Comparison of ENCODE assay signal across 10 mouse cellular contexts in the genomic region with DNA sequence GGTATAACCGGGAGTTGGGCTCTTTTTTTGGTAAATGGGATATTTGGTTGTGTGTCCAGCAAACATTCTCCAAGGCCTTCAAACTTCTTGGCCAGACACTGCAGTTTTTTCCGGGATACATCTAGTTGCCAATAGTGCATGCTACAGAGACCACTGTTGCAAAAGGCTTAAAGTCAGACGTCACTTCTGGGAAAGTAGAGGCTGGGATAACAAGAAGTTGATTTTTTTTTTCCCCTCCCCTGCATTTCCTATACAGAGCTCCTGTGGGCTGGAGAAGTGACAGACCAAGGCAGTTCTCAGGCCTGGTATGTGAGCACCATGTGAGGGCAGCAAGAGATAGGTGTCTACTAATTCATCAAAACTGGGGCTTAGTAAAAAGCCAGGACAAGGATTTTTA. TPM values are rescaled to one million over a fixed set of nuclear protein-coding genes. Genes with fewer than 3 reads are reported as not detected.
A peak's percentile ranks its signal among the peaks of the same experiment; 100 is the strongest.
DNase-seq lines count a peak whose midpoint lies in the region; ATAC-seq and TF ChIP-seq lines count a peak whose summit lies in the region.
"Had no signal": no experiment of that assay in that cellular context is flagged by ENCODE, and none has a peak within 500 bp of the region (broad histone marks: within the 10 kb centered on the region; RNA-seq: fewer than 3 reads in every experiment).

No protein-coding gene starts in this region.

- H3K27me3 ChIP-seq in lung, postnatal 0 days (replicated peaks; ENCODE audit: insufficient read depth, low read length) = no peaks in the 10 kb centered on the region
- no peaks in the 10 kb centered on the region; the same call in 1 of the 2 replicates for H3K27me3 ChIP-seq in heart, embryonic 14.5 days (ENCODE audit: control insufficient read depth, insufficient read depth, low read length)
- H3K27me3 ChIP-seq in liver, embryonic 11.5 days (replicated peaks; ENCODE audit: control insufficient read depth, insufficient read depth, low read length) = no peaks in the 10 kb centered on the region
- H3K27me3 ChIP-seq in stomach, embryonic 15.5 days (replicated peaks) = no peaks in the 10 kb centered on the region

- peak; percentile 84 for DNase-seq in lung, postnatal 0 days (ENCODE audit: low spot score)
- no peak for DNase-seq in lung, adult 2 months
- DNase-seq in liver, embryonic 11.5 days (ENCODE audit: low spot score) = no peak
- no peak for DNase-seq in gastrocnemius, postnatal 10 days
- DNase-seq in embryo, embryonic 10.5 days (ENCODE audit: low spot score) = no peak
- DNase-seq in yolk sac, embryonic 10.5 days (ENCODE audit: low spot score) = no peak
- DNase-seq: kidney, adult 8-10 months had no signal

- no peak for ATAC-seq in lung, postnatal 0 days
- ATAC-seq in heart, embryonic 14.5 days (ENCODE audit: insufficient number of reproducible peaks, insufficient read depth, low FRiP score, low read depth) = no peak
- no peak for ATAC-seq in liver, embryonic 11.5 days (replicated peaks; ENCODE audit: low FRiP score)
- ATAC-seq in stomach, embryonic 15.5 days (ENCODE audit: insufficient read depth, low FRiP score, low read depth) = no peak

- no peak for TF ChIP-seq CTCF in lung, postnatal 0 days (IDR thresholded peaks at IDR 0.05)
- TF ChIP-seq CTCF in lung, adult 2 months (IDR thresholded peaks at IDR 0.05; ENCODE audit: insufficient read depth, low read length) = no peak

- TF ChIP-seq EP300 in lung, postnatal 0 days (IDR thresholded peaks at IDR 0.05) = peak; percentile 55

- 21% methylated on average over 3 of the region's 3 CpGs for WGBS in lung, postnatal 0 days
- 17% methylated on average over 3 of the region's 3 CpGs for WGBS in lung, adult 2 months
- 32% methylated on average over 3 of the region's 3 CpGs for WGBS in heart, embryonic 14.5 days
- 29% methylated on average over 3 of the region's 3 CpGs for WGBS in liver, embryonic 11.5 days
- WGBS in stomach, embryonic 15.5 days = 40% methylated on average over 3 of the region's 3 CpGs

- H3K27ac ChIP-seq in lung, postnatal 0 days (ENCODE audit: low read length) = peak overlapping the region; percentile 93
- peak overlapping the region; percentile 25 to 93; a peak in 3 of 4 replicates for H3K27ac ChIP-seq in heart, embryonic 14.5 days (replicated peaks in 1 of 2; ENCODE audit: control insufficient read depth in 1 of 2, insufficient read depth in 1 of 2, low read depth in 2 of 2, low read length in 2 of 2)
- H3K27ac ChIP-seq in liver, embryonic 11.5 days (ENCODE audit: low read depth, low read length) = no peak overlapping the region
- peak overlapping the region; percentile 81 for H3K27ac ChIP-seq in stomach, embryonic 15.5 days

- H3K9ac ChIP-seq in lung, postnatal 0 days (replicated peaks; ENCODE audit: low read depth) = no peak overlapping the region
- peak overlapping the region; percentile 98 for H3K9ac ChIP-seq in heart, embryonic 14.5 days (ENCODE audit: low read length)
- no peak overlapping the region for H3K9ac ChIP-seq in liver, embryonic 11.5 days (ENCODE audit: low read depth, low read length)
- H3K9ac ChIP-seq in stomach, embryonic 15.5 days = peak overlapping the region; percentile 22; the same call in 1 of the 2 replicates

- H3K9me3 ChIP-seq in lung, postnatal 0 days (ENCODE audit: low read length) = no peaks in the 10 kb centered on the region
- H3K9me3 ChIP-seq in heart, embryonic 14.5 days (ENCODE audit: control insufficient read depth, low read length) = no peaks in the 10 kb centered on the region
- H3K9me3 ChIP-seq in liver, embryonic 11.5 days (ENCODE audit: control insufficient read depth, low read length) = no peaks in the 10 kb centered on the region
- H3K9me3 ChIP-seq in stomach, embryonic 15.5 days = no peaks in the 10 kb centered on the region

- no peak overlapping the region for H3K4me3 ChIP-seq in lung, postnatal 0 days (ENCODE audit: low read depth, low read length)
- no peak overlapping the region for H3K4me3 ChIP-seq in lung, adult 2 months (replicated peaks; ENCODE audit: extremely low read depth, low read depth, low read length)
- H3K4me3 ChIP-seq in heart, embryonic 14.5 days (ENCODE audit: control insufficient read depth in 1 of 2, insufficient read depth in 1 of 2, low read depth in 1 of 2, low read length in 2 of 2) = peak overlapping the region in 1 of 2 experiments; percentile 96; a peak in 2 of 4 replicates
- H3K4me3 ChIP-seq in liver, embryonic 11.5 days (ENCODE audit: low read depth, low read length) = no peak overlapping the region
- peak overlapping the region; percentile 83 for H3K4me3 ChIP-seq in stomach, embryonic 15.5 days (replicated peaks)
- H3K4me3 ChIP-seq: myocyte had no signal

- peaks cover 33% of the 10 kb centered on the region; the same call in 1 of the 2 replicates for H3K4me1 ChIP-seq in lung, postnatal 0 days (ENCODE audit: insufficient read depth, low read depth, low read length)
- peaks cover 50% of the 10 kb centered on the region for H3K4me1 ChIP-seq in lung, adult 2 months (ENCODE audit: control insufficient read depth, insufficient read depth, low read length)
- peaks cover 30 to 64% of the 10 kb centered on the region in 2 experiments for H3K4me1 ChIP-seq in heart, embryonic 14.5 days (ENCODE audit: control insufficient read depth in 2 of 2, insufficient read depth in 2 of 2, low read length in 2 of 2)
- H3K4me1 ChIP-seq in liver, embryonic 11.5 days (replicated peaks; ENCODE audit: control insufficient read depth, insufficient read depth, low read length) = peaks cover 47% of the 10 kb centered on the region
- peaks cover 56% of the 10 kb centered on the region for H3K4me1 ChIP-seq in stomach, embryonic 15.5 days

- H3K36me3 ChIP-seq in lung, postnatal 0 days (ENCODE audit: insufficient read depth, low read length) = no peaks in the 10 kb centered on the region
- no peaks in the 10 kb centered on the region for H3K36me3 ChIP-seq in heart, embryonic 14.5 days (ENCODE audit: control insufficient read depth, insufficient read depth, low read length)
- no peaks in the 10 kb centered on the region for H3K36me3 ChIP-seq in liver, embryonic 11.5 days (ENCODE audit: control insufficient read depth, insufficient read depth, low read length)
- H3K36me3 ChIP-seq in stomach, embryonic 15.5 days = no peaks in the 10 kb centered on the region

- TF ChIP-seq POLR2A in lung, adult 2 months (IDR thresholded peaks at IDR 0.05; ENCODE audit: borderline replicate concordance, extremely low read depth, low read depth, low read length) = no peak

- peak overlapping the region; percentile 81 for H3K4me2 ChIP-seq in lung, postnatal 0 days (replicated peaks; ENCODE audit: low read depth, low read length)
- H3K4me2 ChIP-seq in heart, embryonic 14.5 days (ENCODE audit: low read length) = peak overlapping the region; percentile 95
- H3K4me2 ChIP-seq in liver, embryonic 11.5 days = peak overlapping the region; percentile 85
- H3K4me2 ChIP-seq in stomach, embryonic 15.5 days = peak overlapping the region; percentile 83

RNA-seq across cellular contexts. Expression of a gene that starts 2.4 kb away (rescaled TPM):
- polyA plus RNA-seq in lung, postnatal 0 days (2015; fragmentation: Nextera tagmentation; extraction: Ambion mirVana) = 6.6 and 7.4 TPM in 2 replicates
- 45.8 and 57.2 TPM in 2 replicates for polyA plus RNA-seq in lung, adult 2 months (2012; rRNA removed)
- polyA plus RNA-seq in heart, embryonic 14.5 days (2014; fragmentation: Nextera tagmentation; extraction: Ambion mirVana) = 7.3 and 8.7 TPM in 2 replicates
- 4.2 and 4.4 TPM in 2 replicates for polyA plus RNA-seq in liver, embryonic 11.5 days (2014; fragmentation: Nextera tagmentation; extraction: Ambion mirVana)
- 8.9 and 9.9 TPM in 2 replicates for polyA plus RNA-seq in stomach, embryonic 15.5 days (2015; fragmentation: Nextera tagmentation; extraction: Ambion mirVana)
- total RNA-seq in gastrocnemius, postnatal 10 days (2021) = 10 to 100 TPM; 21.7 to 22.4 TPM

RNA-seq across cellular contexts. Expression of a gene that starts 47.7 kb away (rescaled TPM):
- 8.2 and 8.6 TPM in 2 replicates for polyA plus RNA-seq in lung, postnatal 0 days (2015; fragmentation: Nextera tagmentation; extraction: Ambion mirVana)
- polyA plus RNA-seq in lung, adult 2 months (2012; rRNA removed) = 36.6 and 58.8 TPM in 2 replicates
- polyA plus RNA-seq in heart, embryonic 14.5 days (2014; fragmentation: Nextera tagmentation; extraction: Ambion mirVana) = 3.8 and 5.5 TPM in 2 replicates
- 1.5 and 1.7 TPM in 2 replicates for polyA plus RNA-seq in liver, embryonic 11.5 days (2014; fragmentation: Nextera tagmentation; extraction: Ambion mirVana)
- polyA plus RNA-seq in stomach, embryonic 15.5 days (2015; fragmentation: Nextera tagmentation; extraction: Ambion mirVana) = 6.0 and 7.3 TPM in 2 replicates
- 10 to 100 TPM in 1 of 2 experiments, 1 to 10 TPM in 1; 9.0 to 11.5 TPM for total RNA-seq in gastrocnemius, postnatal 10 days (2021)

RNA-seq across cellular contexts. Expression of a gene that starts 48.0 kb away (rescaled TPM):
- polyA plus RNA-seq in lung, postnatal 0 days (2015; fragmentation: Nextera tagmentation; extraction: Ambion mirVana) = 159 and 168 TPM in 2 replicates
- polyA plus RNA-seq in lung, adult 2 months (2012; rRNA removed) = 672 and 695 TPM in 2 replicates
- 5.8 and 8.1 TPM in 2 replicates for polyA plus RNA-seq in heart, embryonic 14.5 days (2014; fragmentation: Nextera tagmentation; extraction: Ambion mirVana)
- polyA plus RNA-seq in liver, embryonic 11.5 days (2014; fragmentation: Nextera tagmentation; extraction: Ambion mirVana) = 2.5 TPM in 2 replicates
- polyA plus RNA-seq in stomach, embryonic 15.5 days (2015; fragmentation: Nextera tagmentation; extraction: Ambion mirVana) = 27.0 and 28.4 TPM in 2 replicates
- total RNA-seq in gastrocnemius, postnatal 10 days (2021) = 10 to 100 TPM; 15.1 to 18.2 TPM

Comparison
In these comparisons a context has a peak if more than half of its experiments do, and no peak if none do; other contexts are left out.
1. H3K9ac ChIP-seq: peak in heart, embryonic 14.5 days (single experiment) and stomach, embryonic 15.5 days (single experiment); none in lung, postnatal 0 days (single experiment) and liver, embryonic 11.5 days (single experiment).
2. Peak in every context shown above with its lines, with median percentiles within 50 percentile points of each other: H3K4me2 ChIP-seq.